In the genomic region with DNA sequence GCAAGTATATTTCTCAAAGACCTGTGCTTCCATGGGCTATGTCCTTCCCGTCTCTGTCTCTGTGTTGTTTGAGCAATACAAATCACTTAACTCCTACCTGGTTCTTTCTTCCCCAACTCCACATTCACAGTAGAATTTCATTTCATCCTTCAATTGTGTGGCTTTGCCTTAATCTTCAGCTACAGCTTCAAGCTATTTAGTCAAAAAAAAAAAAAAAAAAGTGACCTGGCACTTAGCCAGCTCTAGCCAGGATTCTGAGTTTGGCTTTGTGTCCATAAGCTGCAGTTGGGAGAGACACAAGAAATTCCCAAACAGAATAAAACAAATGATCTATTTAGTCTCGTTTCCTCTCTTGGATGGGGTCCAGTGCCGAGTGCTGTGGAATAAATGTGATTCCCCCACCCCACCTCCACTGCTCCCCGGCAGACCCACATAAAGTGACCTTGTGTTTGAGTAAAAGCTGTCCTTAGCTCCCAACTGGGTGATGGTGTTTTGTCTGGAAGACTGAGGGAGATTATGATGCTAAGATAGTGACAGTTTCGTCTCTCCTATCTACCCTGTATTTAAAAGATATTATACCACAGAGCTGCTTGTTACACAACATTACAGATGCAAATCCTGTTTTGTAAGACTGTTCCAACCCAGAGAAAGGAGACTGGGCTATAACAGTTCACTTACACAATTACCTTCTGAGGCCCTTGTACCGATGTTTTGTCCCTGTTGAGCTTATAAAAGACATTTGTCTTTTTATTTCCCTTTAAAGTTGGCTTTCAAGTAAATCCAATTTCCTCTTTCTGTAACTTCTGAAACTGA, we compare ENCODE assay signal across 8 mouse cellular contexts. TPM values are rescaled to one million over a fixed set of nuclear protein-coding genes. Genes with fewer than 3 reads are reported as not detected.
DNase-seq lines count a peak whose midpoint lies in the region; ATAC-seq and TF ChIP-seq lines count a peak whose summit lies in the region.

Gene Serpine2, minus strand, starts transcription at position 51 of the 813 bp plus-strand sequence.

- H3K4me2 ChIP-seq in CH12.LX (ENCODE audit: insufficient read depth, low read depth, poor library complexity, severe bottlenecking): no peak within 1 kb of the TSS
- no peak within 1 kb of the TSS for H3K4me2 ChIP-seq in forebrain, embryonic 13.5 days
- H3K4me2 ChIP-seq in neural tube, embryonic 12.5 days (replicated peaks): 0 out of 2 replicates have a peak within 1 kb of the TSS, but pooled peaks have one; percentile 28

- H3K4me3 ChIP-seq in CH12.LX (replicated peaks in 1 of 3; ENCODE audit: low read depth in 2 of 3, low read length in 2 of 3, poor library complexity in 1 of 3): no peak within 1 kb of the TSS
- no peak within 1 kb of the TSS for H3K4me3 ChIP-seq in forebrain, embryonic 13.5 days
- H3K4me3 ChIP-seq in left cerebral cortex, adult 2 months: no peak within 1 kb of the TSS
- H3K4me3 ChIP-seq in neural tube, embryonic 12.5 days: no peak within 1 kb of the TSS

- no peaks in the 10 kb centered on the region for H3K9me3 ChIP-seq in CH12.LX (replicated peaks; ENCODE audit: low read length)
- no peaks in the 10 kb centered on the region for H3K9me3 ChIP-seq in forebrain, embryonic 13.5 days (replicated peaks)
- no peaks in the 10 kb centered on the region for H3K9me3 ChIP-seq in neural tube, embryonic 12.5 days

- peak; percentile 17 to 30 for DNase-seq in cerebellum, postnatal 14 days
- no peak for DNase-seq in cerebellum, adult 9-10 months
- no peak for DNase-seq in CH12.LX (ENCODE audit: extremely low read depth)
- DNase-seq in heart, postnatal 10 days: peak; percentile 20 to 36
- DNase-seq in left cerebral cortex, adult 2 months (ENCODE audit: extremely low spot score in 1 of 2, low spot score in 2 of 2): peak in 1 of 2 experiments; percentile 20

- no peak for TF ChIP-seq CTCF in CH12.LX (conservative IDR thresholded peaks at IDR 0.05 in 1 of 2, IDR thresholded peaks at IDR 0.05 in 1 of 2; ENCODE audit: low read depth in 2 of 2, low read length in 2 of 2)
- no peak for TF ChIP-seq CTCF in left cerebral cortex, adult 2 months (IDR thresholded peaks at IDR 0.05)

- 9% methylated on average over 6 of the region's 6 CpGs for WGBS in forebrain, embryonic 13.5 days
- 34% methylated on average over 6 of the region's 6 CpGs for WGBS in neural tube, embryonic 12.5 days

- TF ChIP-seq EP300 in CH12.LX (IDR thresholded peaks at IDR 0.05; ENCODE audit: low read length): no peak

- dilution Hi-C loops in CH12.LX (cut with MboI; ENCODE audit: extremely low pct_ligation_motif_present, extremely low pct_unique_long_range_greater_than_20kb, low sequenced_read_pairs): no loop called here

- in situ Hi-C loops in CH12.LX (cut with MboI; ENCODE audit: low pct_ligation_motif_present, low pct_unique_long_range_greater_than_20kb, low sequenced_read_pairs): no loop called here

- H3K4me1 ChIP-seq in CH12.LX (ENCODE audit: control insufficient read depth in 1 of 2, insufficient read depth in 2 of 2): peaks cover 8 to 46% of the 10 kb centered on the region in 2 experiments
- peaks cover 33% of the 10 kb centered on the region for H3K4me1 ChIP-seq in forebrain, embryonic 13.5 days
- peaks cover 33% of the 10 kb centered on the region for H3K4me1 ChIP-seq in neural tube, embryonic 12.5 days

- H3K27me3 ChIP-seq in CH12.LX (replicated peaks): peaks cover 16% of the 10 kb centered on the region
- H3K27me3 ChIP-seq in forebrain, embryonic 13.5 days: peaks cover 62% of the 10 kb centered on the region
- no peaks in the 10 kb centered on the region for H3K27me3 ChIP-seq in neural tube, embryonic 12.5 days (replicated peaks)

- no peak within 1 kb of the TSS for H3K27ac ChIP-seq in CH12.LX (ENCODE audit: insufficient read depth, low read depth)
- H3K27ac ChIP-seq in forebrain, embryonic 13.5 days: no peak within 1 kb of the TSS
- H3K27ac ChIP-seq in left cerebral cortex, adult 2 months: peak within 1 kb of the TSS; percentile 40; the same call in 1 of the 2 replicates
- peak within 1 kb of the TSS; percentile 13 for H3K27ac ChIP-seq in neural tube, embryonic 12.5 days

- no peak within 1 kb of the TSS for H3K9ac ChIP-seq in CH12.LX (ENCODE audit: insufficient read depth, low read depth)
- H3K9ac ChIP-seq in forebrain, embryonic 13.5 days: no peak within 1 kb of the TSS
- no peak within 1 kb of the TSS for H3K9ac ChIP-seq in neural tube, embryonic 12.5 days

- TF ChIP-seq POLR2A in CH12.LX (IDR thresholded peaks at IDR 0.05; ENCODE audit: low read depth, low read length): no peak

- no peaks in the 10 kb centered on the region for H3K79me2 ChIP-seq in CH12.LX (replicated peaks; ENCODE audit: control insufficient read depth, extremely low read depth, insufficient read depth, poor library complexity, severe bottlenecking)

- intact Hi-C loops in heart, postnatal 10 days (cut with DNase I): no loop called here
- intact Hi-C loops in left cerebral cortex, adult 2 months (cut with DNase I): no loop called here

- H3K36me3 ChIP-seq in CH12.LX (replicated peaks in 1 of 2; ENCODE audit: control insufficient read depth in 1 of 2, insufficient read depth in 1 of 2, low read length in 1 of 2): no peaks in the 10 kb centered on the region
- H3K36me3 ChIP-seq in forebrain, embryonic 13.5 days (ENCODE audit: poor library complexity, severe bottlenecking): no peaks in the 10 kb centered on the region
- H3K36me3 ChIP-seq in neural tube, embryonic 12.5 days: no peaks in the 10 kb centered on the region

- no peak for TF ChIP-seq RAD21 in CH12.LX (IDR thresholded peaks at IDR 0.05; ENCODE audit: low read depth, low read length)

- no peak for ATAC-seq in forebrain, embryonic 13.5 days
- peak; percentile 21; the same call in 1 of the 2 replicates for ATAC-seq in neural tube, embryonic 12.5 days (ENCODE audit: low FRiP score, low read depth)
- ATAC-seq in activated CD4-positive, CD25-positive, alpha-beta regulatory T cell, adult 4 months: no peak

TF ChIP-seq in CH12.LX, 34 proteins besides CTCF, POLR2A, EP300 and RAD21:
- TF ChIP-seq HCFC1 (IDR thresholded peaks at IDR 0.05; ENCODE audit: low read depth, low read length) (no peak), TCF12 (IDR thresholded peaks at IDR 0.05; ENCODE audit: low read depth, low read length) (no peak), RCOR1 (conservative IDR thresholded peaks at IDR 0.05; ENCODE audit: low read depth, low read length) (no peak), ZNF384 (IDR thresholded peaks at IDR 0.05; ENCODE audit: low read depth, low read length) (peak; percentile 38; the same call in 1 of the 2 replicates)

RNA-seq across cellular contexts. Expression of gene Serpine2, which starts in this region (rescaled TPM):
- total RNA-seq in CH12.LX (2012; rRNA removed) (12.4 and 17.3 TPM in 2 replicates), CH12.LX (2014; rRNA removed) (12.2 and 14.8 TPM in 2 replicates)
- polyA plus RNA-seq in CH12.LX (2012; ENCODE audit: insufficient read length, low read depth): 12.7 and 15.1 TPM in 2 replicates
- 27.3 and 35.5 TPM in 2 replicates for polyA plus RNA-seq in forebrain, embryonic 13.5 days (2015; fragmentation: Nextera tagmentation; extraction: Ambion mirVana)
- total RNA-seq in heart, postnatal 10 days (2021): 10 to 100 TPM; 40.1 to 42.9 TPM
- 100 to 1,000 TPM; 134 to 141 TPM for total RNA-seq in left cerebral cortex, adult 2 months (2021)
- 173 and 189 TPM in 2 replicates for polyA plus RNA-seq in neural tube, embryonic 12.5 days (2016; fragmentation: Nextera tagmentation; extraction: Ambion mirVana)
- polyA plus RNA-seq in activated CD4-positive, CD25-positive, alpha-beta regulatory T cell, adult 4 months (2017; shearing (Covaris generic)): 1 to 10 TPM; 1.5 to 3.1 TPM

Comparison
In these comparisons a context has a peak if more than half of its experiments do, and no peak if none do; other contexts are left out.
1. DNase-seq: peak in cerebellum, postnatal 14 days (2 of 2) and heart, postnatal 10 days (2 of 2); none in cerebellum, adult 9-10 months (single experiment) and CH12.LX (single experiment).
2. H3K27ac ChIP-seq: peak in left cerebral cortex, adult 2 months (single experiment) and neural tube, embryonic 12.5 days (single experiment); none in CH12.LX (single experiment) and forebrain, embryonic 13.5 days (single experiment).